Mouse (Mus musculus): ENCODE measurements around the gene Gda.

Gda gene

GRCm38 (mm10) chr19:21473345-21473744 lies at the start of gene Gda:
Gda (minus strand) TSS chr19:21473445.
- DNase-seq: no peak

- no peak for DNase-seq
Observed at GRCm38 (mm10) chr19:21520280-21520679, 47.0 kb upstream of the Gda start.

GRCm38 (mm10) chr19:21510116-21510515 lies 36.9 kb upstream of the Gda start:
- peak; percentile 65 to 73 for DNase-seq

- no peak for DNase-seq
Observed at GRCm38 (mm10) chr19:21507561-21508232, 34.5 kb upstream of the Gda start.

- DNase-seq: no peak
Observed at GRCm38 (mm10) chr19:21507133-21507532, 33.9 kb upstream of the Gda start.

GRCm38 (mm10) chr19:21504716-21505115 lies 31.5 kb upstream of the Gda start:
- no peak for DNase-seq

GRCm38 (mm10) chr19:21499394-21499983 lies 26.2 kb upstream of the Gda start:
- no peak for DNase-seq

- no peak for DNase-seq
Observed at GRCm38 (mm10) chr19:21495817-21496216, 22.6 kb upstream of the Gda start.

GRCm38 (mm10) chr19:21493807-21494521 lies 20.7 kb upstream of the Gda start:
- no peak for DNase-seq

GRCm38 (mm10) chr19:21491391-21491790 lies 18.1 kb upstream of the Gda start:
- DNase-seq: no peak

- DNase-seq: no peak
Observed at GRCm38 (mm10) chr19:21487124-21487944, 14.1 kb upstream of the Gda start.

GRCm38 (mm10) chr19:21482096-21482495 lies 8.9 kb upstream of the Gda start:
- DNase-seq: no peak

- DNase-seq: no peak
Observed at GRCm38 (mm10) chr19:21481031-21481430, 7.8 kb upstream of the Gda start.

GRCm38 (mm10) chr19:21480053-21480419 lies 6.8 kb upstream of the Gda start:
- no peak for DNase-seq

GRCm38 (mm10) chr19:21479183-21480052 lies 6.2 kb upstream of the Gda start:
- no peak for DNase-seq

GRCm38 (mm10) chr19:21478538-21478937 lies 5.3 kb upstream of the Gda start:
- DNase-seq: peak in 1 of 2 experiments; percentile 4

GRCm38 (mm10) chr19:21477780-21478179 lies 4.5 kb upstream of the Gda start:
- no peak for DNase-seq

- DNase-seq: no peak
Observed at GRCm38 (mm10) chr19:21476782-21477181, 3.5 kb upstream of the Gda start.

- DNase-seq: peak; percentile 35 to 39
Observed at GRCm38 (mm10) chr19:21472121-21472780, 994 bp downstream of the Gda start.

- no peak for DNase-seq
Observed at GRCm38 (mm10) chr19:21461221-21461960, 11.9 kb downstream of the Gda start.

- DNase-seq: no peak
Observed at GRCm38 (mm10) chr19:21457461-21457860, 15.8 kb downstream of the Gda start.

All from cerebellum, postnatal 14 days (tissue).